Mouse (Mus musculus) urinary bladder, postnatal 36 days (tissue): Measurements from ENCODE around the gene Olfr1154.

Source experiments
- DNase-seq, 2 experiments: peaks; one replicate each; pipeline ENCODE4 v3.0.0; 2022; ENCODE audit warnings: low spot score in 2 of 2, mixed read lengths in 1 of 2

Gene Olfr1154

DNA sequence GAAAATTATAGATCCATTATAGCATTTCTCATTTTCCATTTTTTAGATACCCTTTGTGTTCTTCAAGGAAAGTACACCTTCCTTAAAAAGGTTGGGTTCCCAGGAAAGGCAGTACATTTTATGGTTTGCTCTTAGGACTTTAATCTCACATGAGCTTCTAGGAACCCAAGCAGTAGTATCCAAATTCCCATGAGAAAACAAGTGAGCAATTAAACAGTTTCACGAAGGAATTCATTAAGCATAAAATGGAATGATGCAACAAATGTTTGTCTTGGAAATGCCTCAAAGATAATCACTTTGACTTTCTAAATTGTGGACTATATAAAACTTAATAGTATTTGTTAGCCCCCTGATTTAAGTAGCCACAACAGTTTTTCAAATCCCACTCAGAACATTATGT, at the start of gene Olfr1154:
Gene Olfr1154 (minus strand): TSS at position 101 of the 400 bp plus-strand sequence.
- DNase-seq = no peak

DNA sequence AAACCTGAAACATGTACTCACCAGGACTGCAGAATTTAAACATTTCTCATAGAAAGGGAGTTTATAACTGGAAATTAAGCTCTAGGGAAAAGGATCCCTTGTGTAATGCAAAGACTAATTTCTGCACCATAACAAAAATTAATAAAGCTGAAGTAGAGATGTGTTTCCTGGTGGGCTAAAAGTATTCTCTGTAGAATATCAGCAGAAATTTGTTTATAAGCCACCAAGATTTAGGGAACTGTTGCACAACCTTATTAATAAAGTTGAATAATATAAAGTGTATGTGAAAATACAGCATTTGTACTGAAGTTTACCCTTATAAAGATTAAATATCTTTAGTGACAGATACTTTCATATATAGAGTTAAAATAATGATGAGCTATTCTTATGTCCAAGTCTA, 48.0 kb upstream of the Olfr1154 start, which contains the start of gene Olfr1156:
Gene Olfr1156 (minus strand): TSS at position 101 of the 400 bp plus-strand sequence.
- no peak for DNase-seq

DNA sequence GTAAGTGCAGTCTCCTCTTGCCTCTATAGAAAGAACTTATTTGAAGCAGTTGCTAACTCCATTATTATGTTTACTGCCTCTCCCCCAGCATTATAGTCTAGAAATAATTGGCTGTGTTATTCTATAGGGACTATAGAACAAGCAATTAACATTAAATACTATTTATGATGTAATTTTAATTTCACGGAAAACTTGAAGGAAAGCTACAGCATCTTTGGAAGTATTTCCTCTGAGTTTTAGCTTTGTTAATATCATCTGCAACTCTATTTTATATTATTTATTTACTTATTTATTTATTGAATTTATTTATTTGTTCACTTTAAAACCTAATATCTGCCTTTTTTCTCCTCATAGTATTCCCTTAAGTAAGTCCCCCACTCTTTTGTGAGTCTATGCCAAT, 40.1 kb upstream of the Olfr1154 start, which contains the start of gene Olfr1155:
Gene Olfr1155 (minus strand): TSS at position 101 of the 400 bp plus-strand sequence.
- DNase-seq = no peak

DNA sequence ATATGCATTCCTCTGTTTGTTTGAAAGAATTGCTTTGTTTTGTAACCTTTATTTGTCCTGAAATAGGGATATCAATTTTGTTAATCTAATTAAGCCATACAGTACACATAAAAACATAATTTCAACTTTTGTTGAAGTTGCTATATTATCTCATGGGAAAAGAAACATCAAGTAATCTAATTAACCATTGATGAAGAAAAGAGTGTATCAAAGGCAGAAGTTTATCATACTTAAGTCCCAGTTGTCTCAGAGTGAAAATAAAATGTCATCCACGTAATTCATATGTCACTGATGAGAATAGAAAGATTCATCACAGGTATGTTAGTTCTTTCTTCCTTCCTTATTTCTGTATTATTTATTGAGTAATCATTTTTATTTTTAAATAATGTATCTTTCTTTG, 10.3 kb downstream of the Olfr1154 start, which contains the start of gene Olfr1153:
Gene Olfr1153 (plus strand): TSS at position 301 of the 400 bp plus-strand sequence.
- DNase-seq = no peak

DNA sequence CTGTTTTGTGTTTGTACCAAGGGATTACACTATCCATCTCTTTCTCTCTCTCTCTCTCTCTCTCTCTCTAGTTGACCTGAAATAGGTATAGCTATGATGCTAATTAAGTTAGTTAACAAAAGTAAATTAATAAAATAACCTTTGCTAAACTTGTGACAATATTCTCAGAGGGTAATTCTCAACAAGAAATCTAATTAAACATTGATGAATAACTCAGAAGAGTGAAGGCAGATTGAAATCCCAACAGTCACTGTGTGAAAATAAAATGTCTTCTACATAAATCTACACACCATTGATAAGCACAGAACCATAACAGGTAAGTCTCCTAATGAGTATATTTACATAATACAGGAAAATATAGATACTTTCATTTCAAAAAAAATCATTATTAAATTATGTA, 38.8 kb downstream of the Olfr1154 start, which contains the start of gene Olfr1152:
Gene Olfr1152 (plus strand): TSS at position 301 of the 400 bp plus-strand sequence.
- no peak for DNase-seq

DNA sequence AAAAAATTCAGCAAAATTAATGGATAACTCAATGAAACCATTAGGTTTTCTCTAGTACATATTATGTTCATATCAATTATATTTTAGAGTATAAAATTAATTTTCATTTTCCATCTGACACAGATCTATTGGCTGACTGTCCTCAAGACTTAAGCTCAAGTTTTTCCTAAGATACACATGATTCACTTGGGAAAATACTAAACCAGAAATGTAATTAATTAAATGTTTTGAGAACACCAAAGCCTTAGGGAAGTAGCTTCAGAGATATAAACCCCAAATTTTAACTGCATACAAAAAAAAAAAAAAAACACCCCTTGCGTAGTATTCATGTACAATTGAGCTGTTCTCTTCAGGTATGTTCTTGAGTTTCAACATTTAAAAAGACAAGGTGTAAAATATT, 49.4 kb downstream of the Olfr1154 start, which contains the start of gene Olfr1151:
Gene Olfr1151 (plus strand): TSS at position 301 of the 400 bp plus-strand sequence.
- no peak for DNase-seq
